Mouse (Mus musculus) forelimb bud, embryonic 11.5 days (tissue): ENCODE results near the gene Tdp2.

Experiments used
- DNase-seq: peaks from one replicate; pipeline ENCODE4 v3.0.0-alpha.2; 2012; ENCODE audit warnings: low read depth, low spot score

Gene Tdp2

GRCm38 (mm10) chr13:24880208-24880607 is 48.7 kb downstream of the Tdp2 start:
- DNase-seq: no peak

GRCm38 (mm10) chr13:24880704-24881103 is 49.2 kb downstream of the Tdp2 start:
- no peak for DNase-seq

GRCm38 (mm10) chr13:24882411-24882810 is 50.9 kb downstream of the Tdp2 start:
- DNase-seq: no peak

- no peak for DNase-seq
Observed at GRCm38 (mm10) chr13:24889554-24889953, 58.1 kb downstream of the Tdp2 start.
